Mouse (Mus musculus): ENCODE measurements around the gene Ahdc1. TPM values are rescaled to one million over a fixed set of nuclear protein-coding genes. Genes with fewer than 3 reads are reported as not detected.

Gene Ahdc1
- total RNA-seq (2015), result 4.1 and 5.3 TPM in 2 replicates
- 0.81 and 3.8 TPM in 2 replicates for total RNA-seq (2017)

- ATAC-seq (replicated peaks; ENCODE audit: poor library complexity), result peak; percentile 71
Observed at GRCm38 (mm10) chr4:133011028-133011820, at the start of gene Ahdc1. TSS of gene Ahdc1 (plus strand) at chr4:133011260.

- no peak for ATAC-seq (replicated peaks; ENCODE audit: poor library complexity)
Observed at GRCm38 (mm10) chr4:132961866-132962265, 49.2 kb upstream of the Ahdc1 start.

- ATAC-seq (replicated peaks; ENCODE audit: poor library complexity), result 0 out of 2 replicates have a peak, but pooled peaks have one; percentile 11
Observed at GRCm38 (mm10) chr4:132962628-132963027, 48.4 kb upstream of the Ahdc1 start.

DNA sequence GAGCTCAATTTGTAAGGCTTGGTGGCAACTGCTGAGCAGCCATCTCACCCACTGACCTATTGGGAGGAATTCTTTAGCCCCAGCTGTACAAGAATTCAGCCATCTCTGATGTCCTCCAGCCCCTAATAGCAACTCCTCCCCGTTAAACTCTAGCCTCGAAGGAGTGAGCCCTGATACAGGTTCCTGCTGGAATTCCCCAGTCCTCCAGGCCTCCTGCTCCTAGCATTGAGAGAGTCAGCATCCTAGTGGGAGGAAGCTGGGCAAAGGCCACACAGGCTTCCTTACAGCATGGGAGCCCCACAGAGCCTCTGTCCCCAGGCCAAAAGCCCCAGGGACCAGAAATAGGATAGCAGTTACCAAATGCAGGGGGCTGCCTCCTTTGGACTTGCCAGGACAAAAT, 47.6 kb upstream of the Ahdc1 start:
- ATAC-seq (replicated peaks; ENCODE audit: poor library complexity), result no peak

- ATAC-seq (replicated peaks; ENCODE audit: poor library complexity), result no peak
Observed at GRCm38 (mm10) chr4:132964064-132964463, 47.0 kb upstream of the Ahdc1 start.

DNA sequence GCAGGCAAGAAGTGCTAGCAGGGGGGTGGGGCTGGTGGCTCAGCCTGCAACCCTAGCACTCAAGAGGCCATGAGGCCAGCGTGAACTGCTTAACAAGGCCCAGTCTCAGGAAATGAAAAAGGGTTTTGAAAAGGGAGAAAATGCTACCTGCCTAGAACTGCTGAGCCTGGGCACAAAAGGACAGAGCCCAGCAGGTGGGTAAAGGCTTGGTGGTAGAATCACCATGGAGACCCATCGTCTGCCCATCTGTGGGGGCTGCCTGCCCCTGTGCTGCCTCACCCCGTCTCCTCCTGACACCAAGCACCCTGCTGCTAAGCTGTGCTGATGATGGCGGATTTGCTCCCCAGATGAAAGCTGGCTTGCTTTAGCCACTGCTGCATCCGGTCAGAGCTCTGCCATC, 46.6 kb upstream of the Ahdc1 start:
- ATAC-seq (replicated peaks; ENCODE audit: poor library complexity), result no peak

DNA sequence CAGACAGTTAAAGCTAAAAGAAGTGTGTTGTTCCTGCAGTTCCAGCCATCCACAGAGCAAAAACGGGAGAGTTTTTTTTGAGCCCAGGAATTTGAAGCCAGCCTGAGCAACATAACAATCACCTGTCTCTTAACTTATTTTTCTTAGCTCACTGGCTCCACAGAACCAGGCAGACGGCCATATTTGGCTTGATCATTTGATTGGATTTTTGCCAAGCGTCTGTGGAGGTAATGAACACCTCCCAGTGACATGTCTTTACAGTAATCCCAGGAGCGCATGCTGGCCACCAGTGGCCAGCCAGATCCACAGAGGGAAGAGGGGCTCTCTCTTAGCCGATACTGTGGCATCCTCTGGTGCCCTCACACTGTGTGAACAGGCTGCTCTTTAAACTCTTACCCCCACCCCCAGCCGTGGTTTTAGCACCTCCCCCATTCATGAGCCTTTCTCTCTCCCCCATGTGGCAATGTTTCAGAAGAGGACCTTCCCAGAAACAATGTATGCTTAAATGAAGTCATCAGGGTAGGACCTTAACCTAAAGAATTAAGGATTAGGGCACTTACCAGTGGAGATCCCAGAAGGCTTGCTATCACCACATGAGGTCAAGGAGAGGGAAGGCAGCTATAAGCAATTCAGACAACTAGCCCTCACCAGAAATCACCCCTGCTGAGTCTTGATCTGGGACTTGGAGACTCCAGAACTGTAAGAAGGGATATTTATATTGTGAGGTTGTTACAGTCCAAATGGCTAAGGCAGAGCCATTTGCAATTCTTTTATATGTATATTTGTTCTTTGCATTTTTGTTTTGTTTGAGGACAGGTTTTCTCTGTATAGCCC, 42.7 kb upstream of the Ahdc1 start:
- ATAC-seq (replicated peaks; ENCODE audit: poor library complexity), result no peak

- ATAC-seq (replicated peaks; ENCODE audit: poor library complexity), result no peak
Observed at GRCm38 (mm10) chr4:132971601-132972000, 39.5 kb upstream of the Ahdc1 start.

GRCm38 (mm10) chr4:132972101-132972500, 39.0 kb upstream of the Ahdc1 start:
- ATAC-seq (replicated peaks; ENCODE audit: poor library complexity), result no peak

GRCm38 (mm10) chr4:132972556-132972955, 38.5 kb upstream of the Ahdc1 start:
- no peak for ATAC-seq (replicated peaks; ENCODE audit: poor library complexity)

- ATAC-seq (replicated peaks; ENCODE audit: poor library complexity), result no peak
Observed at GRCm38 (mm10) chr4:132973186-132973585, 37.9 kb upstream of the Ahdc1 start.

DNA sequence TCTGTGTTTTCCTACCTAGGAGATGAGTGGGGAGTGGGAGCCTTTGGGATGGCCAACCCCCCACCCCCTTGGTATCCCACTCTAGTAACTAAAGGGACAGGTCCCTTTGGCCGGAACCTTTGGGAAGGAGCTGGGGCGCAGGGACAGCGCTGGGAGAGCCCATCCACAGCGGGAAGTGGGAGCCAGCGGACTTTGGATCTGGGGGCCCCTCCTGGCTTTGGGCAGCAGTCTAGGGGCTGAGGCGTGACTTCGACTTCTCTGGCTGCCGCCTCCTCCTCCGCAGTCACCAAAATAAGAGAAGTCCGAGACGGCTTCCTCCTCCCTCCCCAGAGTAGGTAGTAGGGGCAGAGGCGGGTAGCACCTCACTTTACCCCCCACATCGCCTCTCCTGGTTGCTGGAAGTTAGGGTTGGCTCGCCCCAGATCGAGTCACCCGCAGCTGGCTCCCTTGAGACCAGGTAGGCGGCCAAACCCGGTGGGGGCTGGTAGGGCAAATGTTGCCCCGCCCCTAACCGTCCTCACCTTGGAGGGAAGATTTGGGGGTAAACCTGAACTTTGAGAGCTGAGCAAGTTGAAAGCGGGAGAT, 37.2 kb upstream of the Ahdc1 start, which contains the start of gene Fgr:
Gene Fgr, plus strand, starts transcription at position 282 of the 585 bp plus-strand sequence.
- peak; percentile 45; the same call in 1 of the 2 replicates for ATAC-seq (replicated peaks; ENCODE audit: poor library complexity)

DNA sequence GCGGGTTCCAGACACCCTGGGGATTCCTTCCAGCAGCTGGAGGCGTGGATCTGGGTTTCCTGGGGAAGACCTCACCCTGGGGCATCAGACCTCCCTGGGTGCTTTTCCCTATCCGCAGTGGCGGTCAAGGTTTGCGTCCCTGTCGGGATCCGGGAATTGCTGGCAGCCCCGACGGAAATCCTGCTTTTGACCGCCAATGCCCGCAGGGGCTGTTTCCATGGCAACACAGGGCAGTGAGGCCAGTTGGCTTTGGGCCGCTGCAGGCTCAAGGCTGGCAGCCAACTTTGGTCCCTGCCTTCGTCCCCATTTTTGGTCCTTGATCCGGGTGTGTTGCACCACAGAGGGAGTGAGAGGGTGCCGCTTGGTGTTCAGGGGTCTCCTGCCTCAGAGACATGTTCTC, 36.2 kb upstream of the Ahdc1 start:
- ATAC-seq (replicated peaks; ENCODE audit: poor library complexity), result no peak

DNA sequence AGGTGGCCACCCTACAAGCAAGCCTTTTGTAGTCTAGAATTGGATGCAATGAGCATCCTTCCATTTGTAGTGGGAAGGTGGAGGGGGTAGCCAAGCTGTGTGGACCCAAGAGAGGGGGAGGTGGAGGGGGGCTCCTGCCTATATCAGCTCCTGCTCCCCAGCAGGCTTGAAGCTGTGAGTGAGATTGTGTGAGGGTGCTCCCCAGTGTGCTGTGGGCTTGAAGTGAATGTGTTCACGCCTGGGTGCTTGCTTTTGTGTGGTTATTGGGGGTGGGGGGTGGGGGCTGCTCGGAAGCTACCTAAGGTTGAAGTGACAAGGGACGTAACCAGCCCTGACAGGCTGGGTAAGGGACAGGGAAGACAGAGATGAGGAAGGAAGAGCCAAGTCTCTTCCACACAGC, 35.3 kb upstream of the Ahdc1 start:
- ATAC-seq (replicated peaks; ENCODE audit: poor library complexity), result no peak

DNA sequence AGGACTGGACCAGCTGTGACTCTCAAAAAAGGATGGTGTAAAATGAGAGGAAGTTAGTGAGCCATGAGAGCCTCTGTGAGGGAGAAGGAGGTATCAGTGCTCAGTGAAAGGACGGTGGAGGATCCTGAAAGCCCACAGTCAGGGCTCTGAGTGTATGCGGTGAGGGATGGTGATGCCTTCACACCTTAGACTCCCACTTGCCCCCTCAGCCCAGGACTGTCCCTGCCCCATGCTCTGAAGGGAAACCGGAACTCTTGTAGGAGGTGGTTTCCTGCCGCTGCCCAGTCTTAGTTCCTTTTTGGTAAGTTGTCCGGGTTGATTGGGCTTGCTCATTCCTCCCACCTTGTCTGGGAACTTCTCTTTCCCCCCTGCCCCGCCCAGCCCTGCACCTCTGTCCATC, 34.3 kb upstream of the Ahdc1 start:
- ATAC-seq (replicated peaks; ENCODE audit: poor library complexity), result peak; percentile 67

- ATAC-seq (replicated peaks; ENCODE audit: poor library complexity), result no peak
Observed at GRCm38 (mm10) chr4:132977597-132977996, 33.5 kb upstream of the Ahdc1 start.

- no peak for ATAC-seq (replicated peaks; ENCODE audit: poor library complexity)
Observed at GRCm38 (mm10) chr4:132979186-132979585, 31.9 kb upstream of the Ahdc1 start.

- ATAC-seq (replicated peaks; ENCODE audit: poor library complexity), result no peak
Observed at GRCm38 (mm10) chr4:132981621-132982020, 29.4 kb upstream of the Ahdc1 start.

- peak; percentile 90 for ATAC-seq (replicated peaks; ENCODE audit: poor library complexity)
Observed at GRCm38 (mm10) chr4:132982999-132983398, 28.1 kb upstream of the Ahdc1 start.

DNA sequence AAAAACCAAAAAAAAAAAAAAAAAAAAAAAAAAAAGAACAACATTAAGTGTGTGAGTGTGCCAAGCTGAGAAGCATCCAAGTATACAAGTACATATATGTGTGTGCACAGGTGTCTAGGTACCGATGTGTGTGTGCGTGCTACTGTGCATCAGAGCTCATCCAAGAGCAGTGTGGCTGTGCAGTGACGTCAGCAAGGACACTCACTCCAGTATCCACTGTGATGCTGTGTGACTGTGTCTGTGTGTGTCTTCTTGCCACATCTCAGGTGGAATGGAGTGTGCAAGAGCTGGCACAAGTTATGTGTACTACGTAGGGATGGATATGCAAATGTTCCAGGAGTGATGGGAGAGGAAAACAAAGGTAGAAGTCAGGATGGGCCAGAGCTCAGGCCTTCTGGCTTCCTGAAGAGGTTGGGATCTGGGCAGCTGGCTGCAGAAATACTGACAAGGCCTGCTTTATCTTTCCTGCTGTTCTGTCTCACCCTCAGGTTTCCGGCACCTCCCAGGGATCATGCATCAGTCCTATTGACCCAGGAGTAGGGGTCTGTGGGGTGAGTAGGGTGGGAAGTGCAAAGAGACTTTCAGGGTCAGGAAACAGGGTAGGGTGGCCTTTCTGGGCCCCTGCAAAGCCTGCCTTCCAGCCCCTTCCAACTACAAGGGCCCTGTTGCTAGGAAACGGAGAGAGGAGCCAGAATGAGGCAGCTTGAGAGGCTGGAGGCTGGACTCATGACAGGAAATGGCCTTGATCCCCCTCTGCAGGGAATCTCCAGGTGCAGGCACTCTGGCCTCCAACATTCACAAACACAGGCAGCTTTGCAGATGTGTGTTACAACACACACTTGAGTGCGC, 27.2 kb upstream of the Ahdc1 start:
- ATAC-seq (replicated peaks; ENCODE audit: poor library complexity), result no peak

Data from megakaryocyte progenitor cell, adult 5-6 weeks (primary cell).